Mouse (Mus musculus): ENCODE results near the gene Lgsn. TPM values are rescaled to one million over a fixed set of nuclear protein-coding genes. Genes with fewer than 3 reads are reported as not detected.

The Lgsn gene
- polyA plus RNA-seq, 1 experiment from 2014 or later, result not detected

DNA sequence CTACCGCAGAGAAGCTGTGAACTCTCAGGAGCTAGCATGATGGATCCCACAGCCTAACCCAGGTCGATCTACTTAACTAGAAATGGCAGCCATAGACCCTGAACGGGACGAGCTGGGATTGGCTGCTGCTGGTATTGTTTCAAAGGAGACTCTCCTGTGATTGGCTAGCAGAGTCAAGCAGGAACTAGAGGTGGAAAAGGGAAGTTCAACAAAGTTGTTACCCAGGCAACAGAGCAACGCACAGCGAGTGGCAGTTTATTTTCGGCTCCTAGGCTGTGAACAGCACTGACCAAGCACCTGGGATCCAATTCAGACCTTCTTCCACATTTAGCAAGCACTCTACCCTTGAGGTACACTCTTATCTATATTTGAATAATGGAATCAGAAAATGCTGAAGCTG lies 46.4 kb downstream of the Lgsn start, which contains the start of the genes 4931428L18Rik and Pih1d3:
TSS of gene 4931428L18Rik (minus strand) at position 121 of the 400 bp plus-strand sequence.
TSS of gene Pih1d3 (plus strand) at position 275 of the 400 bp plus-strand sequence.
- WGBS, result 85% methylated on average over 7 of the region's 7 CpGs
- H3K4me2 ChIP-seq, result no peak within 1 kb of the TSS
- no peak within 1 kb of the TSS for H3K9ac ChIP-seq
- no peak within 1 kb of the TSS for H3K27ac ChIP-seq
- no peaks in the 10 kb centered on the region for H3K4me1 ChIP-seq
- H3K4me3 ChIP-seq, result no peak within 1 kb of the TSS
- no peaks in the 10 kb centered on the region for H3K9me3 ChIP-seq
- no peak for ATAC-seq (ENCODE audit: insufficient number of reproducible peaks, low FRiP score, low TSS enrichment, low read depth)
- H3K27me3 ChIP-seq, result no peaks in the 10 kb centered on the region
- H3K36me3 ChIP-seq, result no peaks in the 10 kb centered on the region

DNA sequence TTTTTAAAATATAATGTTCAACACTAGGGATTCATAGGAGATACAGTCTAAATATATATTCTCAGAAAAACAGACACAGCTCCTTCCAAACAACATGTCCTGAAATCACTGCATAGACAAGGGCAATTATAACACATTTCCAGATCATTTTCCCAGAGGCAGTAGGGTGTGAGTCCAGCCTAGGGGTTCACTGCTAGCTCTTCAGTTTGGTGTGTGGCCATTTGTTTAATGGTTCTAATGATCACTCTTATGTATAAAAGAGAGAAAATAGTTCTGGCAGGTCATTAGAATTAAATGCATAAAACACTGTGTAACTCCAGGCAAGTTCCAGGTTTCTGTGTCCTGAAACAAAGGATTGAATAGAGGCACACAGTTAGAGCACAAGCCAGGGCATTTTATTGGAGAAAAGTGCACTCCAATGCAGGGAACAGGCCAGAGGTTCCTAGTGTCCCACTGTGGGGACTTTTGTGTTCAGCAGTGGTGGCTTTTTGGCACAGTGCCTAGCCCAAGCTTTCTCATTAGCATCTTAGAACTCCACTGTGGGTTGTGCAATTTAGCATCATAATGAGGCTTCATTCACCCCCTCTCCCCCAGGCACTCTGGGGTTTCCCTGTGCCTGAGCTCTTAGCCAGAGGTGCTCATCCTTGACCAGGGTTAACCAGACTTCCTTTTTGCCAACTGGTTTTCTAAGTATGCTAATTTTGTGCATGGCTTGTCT lies 57.3 kb downstream of the Lgsn start:
- Histone ChIP-seq H3K9ac (no peak overlapping the region), H3K4me2 (no peak overlapping the region), H3K4me1 (no peaks in the 10 kb centered on the region), H3K9me3 (no peaks in the 10 kb centered on the region), H3K27me3 (no peaks in the 10 kb centered on the region), H3K27ac (no peak overlapping the region), H3K36me3 (no peaks in the 10 kb centered on the region), H3K4me3 (no peak overlapping the region)
- ATAC-seq (ENCODE audit: insufficient number of reproducible peaks, low FRiP score, low TSS enrichment, low read depth), result no peak

Other genes with a start within 250 kb of the Lgsn start
- gene AC153137.1, start 198.4 kb upstream of the Lgsn start, polyA plus RNA-seq (2015; fragmentation: Nextera tagmentation; extraction: Ambion mirVana), result not detected in 2 replicates
- not detected in 2 replicates for gene 4931428L18Rik, start 46.3 kb downstream of the Lgsn start, polyA plus RNA-seq (2015; fragmentation: Nextera tagmentation; extraction: Ambion mirVana)
- not detected in 2 replicates for gene Pih1d3, start 46.4 kb downstream of the Lgsn start, polyA plus RNA-seq (2015; fragmentation: Nextera tagmentation; extraction: Ambion mirVana)

Data from limb, embryonic 15.5 days (tissue).